ENCODE assay signal across 23 mouse cellular contexts in genomic region chr9:65534111-65534510, GRCm38 (mm10). TPM values are rescaled to one million over a fixed set of nuclear protein-coding genes. Genes with fewer than 3 reads are reported as not detected.
"Had no signal": no experiment of that assay in that cellular context is flagged by ENCODE, and none has a peak within 500 bp of the region (broad histone marks: within the 10 kb centered on the region; RNA-seq: fewer than 3 reads in every experiment).

No protein-coding gene starts in this region.

- H3K9me3 ChIP-seq: limb, embryonic 15.5 days; liver, embryonic 13.5 days; lung, embryonic 15.5 days; midbrain, embryonic 13.5 days had no signal

- H3K36me3 ChIP-seq: limb, embryonic 12.5 days; limb, embryonic 15.5 days; liver, embryonic 13.5 days; lung, embryonic 15.5 days; midbrain, embryonic 10.5 days; midbrain, embryonic 13.5 days had no signal

- H3K4me1 ChIP-seq: limb, embryonic 12.5 days; limb, embryonic 15.5 days; lung, embryonic 15.5 days; midbrain, embryonic 10.5 days; midbrain, embryonic 13.5 days had no signal

- H3K9ac ChIP-seq: limb, embryonic 12.5 days; limb, embryonic 15.5 days; liver, embryonic 13.5 days; lung, embryonic 15.5 days; midbrain, embryonic 13.5 days had no signal

- DNase-seq: kidney, adult 18-20 months; kidney, adult 9 months; kidney, postnatal 14 days; kidney, postnatal 4 days; left cerebral cortex, postnatal 4 days; liver, embryonic 13.5 days; lung, adult 18-20 months; lung, postnatal 10 days; lung, postnatal 36 days; right cerebral cortex, postnatal 4 days; spleen, adult 18-20 months; thymus, adult 18-20 months; thymus, postnatal 36 days had no signal

- ATAC-seq: intestine, embryonic 16.5 days; midbrain, embryonic 13.5 days; midbrain, embryonic 16.5 days had no signal

- H3K27me3 ChIP-seq: limb, embryonic 12.5 days; limb, embryonic 15.5 days; liver, embryonic 13.5 days; lung, embryonic 15.5 days; midbrain, embryonic 13.5 days had no signal

- H3K4me2 ChIP-seq: limb, embryonic 12.5 days; limb, embryonic 15.5 days; liver, embryonic 13.5 days; lung, embryonic 15.5 days; midbrain, embryonic 13.5 days had no signal

- H3K4me3 ChIP-seq: limb, embryonic 12.5 days; limb, embryonic 15.5 days; liver, embryonic 13.5 days; lung, embryonic 15.5 days; midbrain, embryonic 10.5 days; midbrain, embryonic 13.5 days; myocyte had no signal

- H3K27ac ChIP-seq: limb, embryonic 12.5 days; limb, embryonic 15.5 days; lung, embryonic 15.5 days; midbrain, embryonic 10.5 days; midbrain, embryonic 13.5 days had no signal

RNA-seq across cellular contexts. Expression of gene Ankdd1a, which starts 14.1 kb away (rescaled TPM):
- polyA plus RNA-seq: intestine, embryonic 16.5 days; kidney, embryonic 16.5 days; limb, embryonic 12.5 days; liver, embryonic 13.5 days; lung, embryonic 15.5 days; midbrain, embryonic 10.5 days; testis, adult 2 months had no signal
